Mouse (Mus musculus): ENCODE results near the gene Exoc3l2. TPM values are rescaled to one million over a fixed set of nuclear protein-coding genes. Genes with fewer than 3 reads are reported as not detected.

The Exoc3l2 gene
- polyA plus RNA-seq, 1 experiment from 2014 or later, result 0.45 TPM

GRCm38 (mm10) chr7:19459144-19459870, 3.8 kb upstream of the Exoc3l2 start:
- peak overlapping the region; percentile 85 for H3K9ac ChIP-seq (ENCODE audit: low read depth, low read length)
- H3K36me3 ChIP-seq (ENCODE audit: control insufficient read depth, insufficient read depth, low read length), result no peaks in the 10 kb centered on the region
- peak overlapping the region; percentile 71 for H3K4me2 ChIP-seq (ENCODE audit: low read length)
- no peaks in the 10 kb centered on the region; the same call in 1 of the 2 replicates for H3K27me3 ChIP-seq (ENCODE audit: control insufficient read depth, insufficient read depth, low read depth, low read length)
- no peak for ATAC-seq
- H3K27ac ChIP-seq (ENCODE audit: low read length), result peak overlapping the region; percentile 82
- peaks cover 22% of the 10 kb centered on the region for H3K4me1 ChIP-seq (ENCODE audit: control insufficient read depth, insufficient read depth, low read length)
- 17% methylated on average over 6 of the region's 6 CpGs for WGBS
- no peaks in the 10 kb centered on the region for H3K9me3 ChIP-seq (replicated peaks; ENCODE audit: control insufficient read depth, low read length, poor library complexity, severe bottlenecking)
- H3K4me3 ChIP-seq (ENCODE audit: low read depth, low read length), result peak overlapping the region; percentile 97

GRCm38 (mm10) chr7:19460500-19460899, 2.6 kb upstream of the Exoc3l2 start:
- Histone ChIP-seq H3K4me2 (ENCODE audit: low read length) (no peak overlapping the region), H3K9me3 (replicated peaks; ENCODE audit: control insufficient read depth, low read length, poor library complexity, severe bottlenecking) (no peaks in the 10 kb centered on the region), H3K9ac (ENCODE audit: low read depth, low read length) (no peak overlapping the region), H3K36me3 (ENCODE audit: control insufficient read depth, insufficient read depth, low read length) (no peaks in the 10 kb centered on the region), H3K27ac (ENCODE audit: low read length) (no peak overlapping the region), H3K27me3 (ENCODE audit: control insufficient read depth, insufficient read depth, low read depth, low read length) (peaks cover 3% of the 10 kb centered on the region; the same call in 1 of the 2 replicates), H3K4me1 (ENCODE audit: control insufficient read depth, insufficient read depth, low read length) (peaks cover 22% of the 10 kb centered on the region), H3K4me3 (ENCODE audit: low read depth, low read length) (no peak overlapping the region)
- ATAC-seq, result no peak
- WGBS, result 71% methylated on average over 1 of the region's 1 CpGs

GRCm38 (mm10) chr7:19461488-19461887, 1.6 kb upstream of the Exoc3l2 start:
- no peak for ATAC-seq
- H3K4me3 ChIP-seq (ENCODE audit: low read depth, low read length), result no peak overlapping the region
- H3K4me2 ChIP-seq (ENCODE audit: low read length), result no peak overlapping the region
- H3K27ac ChIP-seq (ENCODE audit: low read length), result no peak overlapping the region
- peaks cover 17% of the 10 kb centered on the region for H3K4me1 ChIP-seq (ENCODE audit: control insufficient read depth, insufficient read depth, low read length)
- peaks cover 8% of the 10 kb centered on the region for H3K27me3 ChIP-seq (ENCODE audit: control insufficient read depth, insufficient read depth, low read depth, low read length)
- WGBS, result 17% methylated on average over 6 of the region's 6 CpGs
- H3K9me3 ChIP-seq (replicated peaks; ENCODE audit: control insufficient read depth, low read length, poor library complexity, severe bottlenecking), result no peaks in the 10 kb centered on the region
- H3K36me3 ChIP-seq (ENCODE audit: control insufficient read depth, insufficient read depth, low read length), result no peaks in the 10 kb centered on the region
- H3K9ac ChIP-seq (ENCODE audit: low read depth, low read length), result no peak overlapping the region

GRCm38 (mm10) chr7:19462443-19462842, 688 bp upstream of the Exoc3l2 start:
- 64% methylated on average over 4 of the region's 4 CpGs for WGBS
- Histone ChIP-seq H3K4me2 (ENCODE audit: low read length) (no peak overlapping the region), H3K27ac (ENCODE audit: low read length) (no peak overlapping the region), H3K9ac (ENCODE audit: low read depth, low read length) (no peak overlapping the region), H3K4me1 (ENCODE audit: control insufficient read depth, insufficient read depth, low read length) (peaks cover 7% of the 10 kb centered on the region), H3K36me3 (ENCODE audit: control insufficient read depth, insufficient read depth, low read length) (no peaks in the 10 kb centered on the region), H3K4me3 (ENCODE audit: low read depth, low read length) (no peak overlapping the region), H3K27me3 (ENCODE audit: control insufficient read depth, insufficient read depth, low read depth, low read length) (peaks cover 13% of the 10 kb centered on the region), H3K9me3 (replicated peaks; ENCODE audit: control insufficient read depth, low read length, poor library complexity, severe bottlenecking) (no peaks in the 10 kb centered on the region)
- no peak for ATAC-seq

GRCm38 (mm10) chr7:19464367-19465307, 1.5 kb downstream of the Exoc3l2 start:
- Histone ChIP-seq H3K9ac (ENCODE audit: low read depth, low read length) (peak overlapping the region; percentile 45; the same call in 1 of the 2 replicates), H3K4me3 (ENCODE audit: low read depth, low read length) (no peak overlapping the region), H3K27me3 (ENCODE audit: control insufficient read depth, insufficient read depth, low read depth, low read length) (peaks cover 21% of the 10 kb centered on the region), H3K27ac (ENCODE audit: low read length) (no peak overlapping the region), H3K9me3 (replicated peaks; ENCODE audit: control insufficient read depth, low read length, poor library complexity, severe bottlenecking) (no peaks in the 10 kb centered on the region), H3K4me1 (ENCODE audit: control insufficient read depth, insufficient read depth, low read length) (peaks cover 1% of the 10 kb centered on the region), H3K4me2 (ENCODE audit: low read length) (no peak overlapping the region), H3K36me3 (ENCODE audit: control insufficient read depth, insufficient read depth, low read length) (no peaks in the 10 kb centered on the region)
- 6% methylated on average over 22 of the region's 22 CpGs for WGBS
- ATAC-seq, result no peak

GRCm38 (mm10) chr7:19466602-19467145, 3.5 kb downstream of the Exoc3l2 start:
- Histone ChIP-seq H3K9ac (ENCODE audit: low read depth, low read length) (no peak overlapping the region), H3K36me3 (ENCODE audit: control insufficient read depth, insufficient read depth, low read length) (no peaks in the 10 kb centered on the region), H3K4me3 (ENCODE audit: low read depth, low read length) (no peak overlapping the region), H3K4me2 (ENCODE audit: low read length) (no peak overlapping the region), H3K9me3 (replicated peaks; ENCODE audit: control insufficient read depth, low read length, poor library complexity, severe bottlenecking) (no peaks in the 10 kb centered on the region), H3K27me3 (ENCODE audit: control insufficient read depth, insufficient read depth, low read depth, low read length) (peaks cover 35% of the 10 kb centered on the region), H3K4me1 (ENCODE audit: control insufficient read depth, insufficient read depth, low read length) (no peaks in the 10 kb centered on the region; the same call in 1 of the 2 replicates), H3K27ac (ENCODE audit: low read length) (no peak overlapping the region)
- WGBS, result 58% methylated on average over 5 of the region's 5 CpGs
- no peak for ATAC-seq

GRCm38 (mm10) chr7:19467638-19468037, 4.5 kb downstream of the Exoc3l2 start:
- Histone ChIP-seq H3K27me3 (ENCODE audit: control insufficient read depth, insufficient read depth, low read depth, low read length) (peaks cover 44% of the 10 kb centered on the region), H3K9ac (ENCODE audit: low read depth, low read length) (no peak overlapping the region), H3K27ac (ENCODE audit: low read length) (no peak overlapping the region), H3K4me3 (ENCODE audit: low read depth, low read length) (no peak overlapping the region), H3K9me3 (replicated peaks; ENCODE audit: control insufficient read depth, low read length, poor library complexity, severe bottlenecking) (no peaks in the 10 kb centered on the region), H3K4me1 (ENCODE audit: control insufficient read depth, insufficient read depth, low read length) (no peaks in the 10 kb centered on the region), H3K36me3 (ENCODE audit: control insufficient read depth, insufficient read depth, low read length) (no peaks in the 10 kb centered on the region), H3K4me2 (ENCODE audit: low read length) (no peak overlapping the region)
- ATAC-seq, result no peak
- 41% methylated on average over 6 of the region's 6 CpGs for WGBS

- H3K4me2 ChIP-seq (ENCODE audit: low read length), result no peak overlapping the region
- H3K36me3 ChIP-seq (ENCODE audit: control insufficient read depth, insufficient read depth, low read length), result no peaks in the 10 kb centered on the region
- no peaks in the 10 kb centered on the region for H3K4me1 ChIP-seq (ENCODE audit: control insufficient read depth, insufficient read depth, low read length)
- WGBS, result 61% methylated on average over 12 of the region's 12 CpGs
- ATAC-seq, result no peak
- H3K9me3 ChIP-seq (replicated peaks; ENCODE audit: control insufficient read depth, low read length, poor library complexity, severe bottlenecking), result no peaks in the 10 kb centered on the region
- H3K4me3 ChIP-seq (ENCODE audit: low read depth, low read length), result no peak overlapping the region
- H3K27ac ChIP-seq (ENCODE audit: low read length), result no peak overlapping the region
- no peak overlapping the region for H3K9ac ChIP-seq (ENCODE audit: low read depth, low read length)
- peaks cover 49% of the 10 kb centered on the region for H3K27me3 ChIP-seq (ENCODE audit: control insufficient read depth, insufficient read depth, low read depth, low read length)
Observed at GRCm38 (mm10) chr7:19468279-19468678, 5.1 kb downstream of the Exoc3l2 start.

Data from midbrain, embryonic 16.5 days (tissue).